Mouse (Mus musculus) liver, postnatal 0 days (tissue): ENCODE measurements around the gene 4930524B15Rik.

Experiments used
- CTCF ChIP-seq: sonication (generic); IDR thresholded peaks from 2 replicates; pipeline ENCODE4 v1.5.1; 2016; ENCODE audit warnings: antibody characterized with exemption, low read depth
- EP300 ChIP-seq: IDR thresholded peaks from 2 replicates; pipeline ENCODE4 v1.6.1; 2016; ENCODE audit warnings: antibody characterized with exemption, low read depth, mild to moderate bottlenecking

DNA sequence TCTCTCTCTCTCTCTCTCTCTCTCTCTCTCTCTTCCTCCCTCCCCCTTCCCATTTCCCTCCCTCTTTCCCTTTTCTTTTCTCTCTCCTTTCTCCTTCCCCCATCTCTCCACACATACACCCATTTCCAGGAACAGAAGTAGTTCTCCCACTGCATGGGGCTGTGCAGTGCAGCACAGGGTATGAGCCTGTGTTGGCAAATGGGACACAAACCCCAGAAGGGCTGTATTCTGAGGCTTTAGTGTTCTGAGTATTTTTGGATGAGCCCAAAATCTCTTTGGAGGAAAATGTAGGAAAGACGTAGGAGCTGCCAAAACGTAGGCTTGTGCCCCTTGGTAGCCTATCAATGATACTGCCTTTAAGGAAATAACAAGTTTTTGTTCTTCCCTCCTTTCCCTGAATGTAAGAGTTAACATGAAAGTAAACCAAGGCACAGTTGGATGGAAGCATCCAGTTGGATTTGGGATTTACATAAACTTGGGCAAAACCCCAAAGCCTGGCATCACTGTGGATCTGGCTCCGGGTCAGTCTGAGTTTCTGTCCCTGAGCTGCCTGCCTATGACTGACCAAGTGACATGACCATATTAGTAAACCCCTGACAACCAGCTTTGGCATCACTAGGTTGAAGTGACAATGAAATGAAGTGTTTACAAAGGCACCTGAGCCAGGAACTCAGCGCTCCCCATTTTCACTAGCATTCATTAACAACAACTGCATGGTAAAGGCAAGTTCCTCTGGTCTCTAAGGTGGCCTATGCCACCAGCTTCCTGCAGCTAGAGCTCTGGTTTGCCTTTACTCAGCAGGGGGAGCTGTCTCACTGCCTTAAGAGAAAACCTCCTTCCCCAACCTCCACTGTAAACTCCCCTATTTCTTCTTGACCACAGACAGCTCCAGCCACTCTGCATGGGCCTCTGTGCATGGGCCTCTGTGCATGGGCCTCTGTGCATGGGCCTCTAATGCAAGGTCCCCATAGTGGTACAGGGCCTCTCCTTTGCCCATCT is 23.5 kb upstream of the 4930524B15Rik start:
- TF ChIP-seq CTCF (peak; percentile 53), EP300 (no peak)
